Mouse (Mus musculus) kidney, postnatal 25 days (tissue): Measurements from ENCODE around the gene Foxp1.

Experiments used
- DNase-seq, 2 experiments: peaks; one replicate each; pipeline ENCODE4 v3.0.0; 2021; ENCODE audit warnings: mixed read lengths in 2 of 2

Gene Foxp1

DNA sequence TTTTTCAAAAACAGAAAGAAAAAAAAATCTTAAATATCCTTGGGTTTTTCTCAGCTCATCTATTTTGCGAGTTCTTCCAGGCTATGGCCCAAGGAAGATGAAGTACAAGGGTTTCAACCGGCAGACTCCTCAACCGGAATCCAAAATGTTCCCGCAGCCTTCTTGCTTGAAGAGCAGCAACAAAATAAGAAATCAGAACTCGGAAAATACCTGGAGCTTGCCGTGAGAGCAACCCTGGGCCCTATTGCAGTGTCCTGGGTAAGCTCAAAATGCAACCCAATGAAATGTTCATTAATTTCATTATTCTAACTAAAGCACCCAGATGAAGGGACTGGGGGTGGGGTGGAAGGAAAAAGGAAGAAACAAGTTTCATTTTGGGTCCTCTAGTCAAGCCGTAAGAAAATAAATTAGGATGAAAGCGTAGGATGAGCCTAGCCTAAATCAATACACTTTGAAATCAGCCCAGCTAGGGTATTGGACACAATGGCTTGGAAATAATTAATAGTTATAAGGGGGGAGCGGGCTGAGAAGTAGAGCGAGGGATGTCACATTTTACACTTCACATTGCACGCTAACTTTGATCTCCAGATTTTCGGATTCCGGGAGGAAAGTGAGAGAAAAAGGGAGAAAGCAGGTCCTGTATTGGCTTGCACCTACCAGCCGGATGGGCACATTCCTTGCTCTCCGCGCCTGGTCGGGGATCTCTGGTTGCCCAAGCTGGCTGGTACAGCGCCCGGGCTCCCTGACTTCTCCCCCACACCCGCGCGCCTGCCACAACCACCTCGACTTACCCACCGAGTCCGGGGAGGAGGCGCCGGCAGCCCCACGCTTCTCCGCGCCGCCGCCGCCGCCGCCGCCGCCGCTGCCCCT is 2.5 kb downstream of the Foxp1 start:
- DNase-seq, result peak; percentile 49 to 52

DNA sequence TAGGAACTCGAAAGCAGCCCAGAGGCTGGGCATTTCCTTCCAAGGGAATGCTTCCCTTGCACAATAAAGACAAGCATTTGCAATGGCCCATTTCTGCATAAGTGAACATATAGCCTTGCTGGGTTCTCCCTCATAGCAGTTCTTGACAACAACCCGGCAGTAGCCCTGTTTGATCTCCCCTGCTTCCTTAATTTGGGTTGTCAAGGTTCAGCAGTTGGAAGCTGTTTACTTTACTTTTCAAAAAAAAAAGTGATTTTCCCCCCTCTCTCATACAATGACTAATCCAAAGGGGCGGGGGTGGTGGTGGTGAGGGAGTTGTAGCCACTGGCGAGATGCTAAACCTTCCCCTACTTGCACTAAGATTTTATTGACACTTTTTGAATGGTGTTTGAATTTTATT is 3.5 kb downstream of the Foxp1 start:
- no peak for DNase-seq

DNA sequence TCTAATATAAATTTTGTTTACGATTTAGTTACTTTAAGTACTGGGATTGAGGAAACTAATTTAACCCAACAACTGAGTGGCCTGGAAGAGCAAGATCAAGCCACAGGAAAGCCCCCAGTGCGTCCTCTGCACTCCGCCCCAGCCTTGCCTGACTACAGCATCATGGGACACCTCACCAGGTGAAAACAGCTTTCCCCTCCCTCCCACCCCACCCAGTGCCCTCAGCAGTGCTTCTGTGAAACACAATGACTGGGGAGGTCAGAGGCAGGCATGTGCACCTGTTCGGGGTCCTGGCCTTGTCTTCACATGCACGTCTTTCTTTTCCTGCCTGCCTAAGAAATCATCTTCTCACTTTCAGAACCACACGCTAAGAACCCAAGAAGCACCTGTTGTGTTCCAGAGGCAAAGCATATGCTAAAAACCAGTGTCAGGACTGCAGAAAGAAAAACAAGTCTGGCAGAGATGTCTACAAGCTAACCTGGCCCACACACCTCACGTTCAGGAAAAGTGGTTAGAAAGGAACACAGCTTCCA is 6.8 kb downstream of the Foxp1 start:
- no peak for DNase-seq

DNA sequence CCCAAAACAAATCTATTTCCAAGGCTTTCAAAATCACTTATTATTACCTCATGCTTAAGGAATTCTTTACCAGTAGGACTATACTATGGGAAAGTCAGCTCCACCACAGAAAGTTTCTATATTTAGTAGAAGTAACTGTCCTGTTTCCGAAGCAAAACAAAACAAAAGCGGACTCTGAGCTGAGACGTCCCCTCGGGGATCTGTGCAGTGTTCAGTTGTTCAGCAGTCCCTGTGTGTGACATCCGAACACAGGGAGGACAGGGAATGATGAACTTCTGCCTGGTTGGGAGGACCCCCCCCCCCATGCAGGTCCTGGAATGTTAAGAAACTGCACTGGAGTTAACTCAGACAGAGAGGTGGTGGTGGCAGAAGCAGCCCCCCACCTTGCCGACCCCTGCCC is 10.7 kb downstream of the Foxp1 start:
- DNase-seq, result no peak

DNA sequence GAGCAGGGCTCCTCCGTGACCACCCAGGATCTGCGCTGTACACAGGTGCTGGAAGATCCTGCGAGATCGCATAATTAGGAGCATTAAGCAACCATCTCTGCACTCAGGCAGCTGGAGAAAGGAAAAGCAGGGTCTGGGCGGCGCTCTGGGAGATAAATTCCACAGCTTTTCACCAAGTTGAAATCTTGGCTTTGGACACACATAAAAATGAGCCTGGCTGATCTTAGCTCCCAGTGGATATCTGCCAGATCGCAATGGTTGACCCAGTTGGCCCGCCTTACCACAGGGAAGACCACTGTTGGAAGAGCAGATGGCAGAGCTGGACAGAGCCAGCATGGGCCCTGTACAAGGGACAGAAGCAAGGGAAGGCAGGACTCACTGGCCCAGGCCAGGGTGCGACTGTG is 13.3 kb downstream of the Foxp1 start:
- peak in 1 of 2 experiments; percentile 18 for DNase-seq

DNA sequence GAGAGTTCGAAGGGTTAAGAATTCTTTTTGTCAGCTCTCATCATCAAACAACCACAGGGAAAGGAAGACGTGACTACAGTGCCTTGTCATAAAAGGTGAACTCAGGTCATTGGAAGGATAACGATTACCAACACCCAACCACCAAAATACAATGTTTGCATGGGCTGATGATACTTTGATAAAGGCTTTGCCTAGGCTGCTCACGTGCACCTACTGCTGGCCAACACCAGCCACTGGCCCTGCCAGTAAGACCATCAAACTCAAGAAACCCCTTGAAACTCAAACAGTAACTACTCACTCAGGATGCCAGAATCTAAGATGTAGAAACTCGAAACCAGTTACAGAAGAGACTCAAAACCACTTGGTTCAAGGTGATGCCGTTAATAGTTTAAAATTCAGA is 15.7 kb downstream of the Foxp1 start:
- DNase-seq, result no peak

DNA sequence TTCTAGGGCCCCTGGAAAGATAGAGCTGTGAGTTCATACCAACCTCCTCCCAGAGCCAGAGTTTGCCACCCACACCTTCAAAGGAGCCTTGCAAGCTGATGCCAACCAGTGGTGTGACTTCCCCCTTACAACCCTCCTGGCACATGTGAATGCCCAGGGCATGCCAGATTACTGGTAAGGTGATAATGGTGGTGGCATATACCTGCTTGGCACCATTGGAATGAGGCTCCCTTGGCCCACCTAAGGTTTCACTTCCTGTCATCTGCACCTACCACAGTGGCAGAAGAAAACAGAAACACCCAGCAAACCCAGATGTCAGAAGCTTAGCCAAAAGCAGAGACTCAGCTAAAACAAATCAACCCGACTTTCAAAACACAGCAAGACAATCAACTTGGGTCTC is 18.8 kb downstream of the Foxp1 start:
- DNase-seq, result no peak

DNA sequence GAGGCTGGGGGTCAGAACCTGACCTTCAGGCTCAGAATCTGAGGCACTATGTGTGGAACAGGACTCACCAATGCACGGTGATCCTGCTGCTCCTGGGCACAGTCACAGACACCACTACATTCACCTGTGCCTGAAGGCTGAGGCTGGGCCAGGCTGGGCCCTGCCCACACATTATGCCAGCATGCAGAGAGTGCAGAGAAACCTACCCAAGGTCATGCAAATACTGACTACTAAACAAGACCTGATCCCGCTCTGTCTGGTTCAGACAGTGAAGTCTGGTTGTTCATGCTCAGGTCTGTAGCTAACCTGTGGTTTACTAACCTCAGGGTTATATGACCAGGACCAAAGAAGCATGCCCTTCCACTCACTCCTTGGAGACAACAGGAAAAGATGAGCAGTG is 19.8 kb downstream of the Foxp1 start:
- DNase-seq, result no peak

DNA sequence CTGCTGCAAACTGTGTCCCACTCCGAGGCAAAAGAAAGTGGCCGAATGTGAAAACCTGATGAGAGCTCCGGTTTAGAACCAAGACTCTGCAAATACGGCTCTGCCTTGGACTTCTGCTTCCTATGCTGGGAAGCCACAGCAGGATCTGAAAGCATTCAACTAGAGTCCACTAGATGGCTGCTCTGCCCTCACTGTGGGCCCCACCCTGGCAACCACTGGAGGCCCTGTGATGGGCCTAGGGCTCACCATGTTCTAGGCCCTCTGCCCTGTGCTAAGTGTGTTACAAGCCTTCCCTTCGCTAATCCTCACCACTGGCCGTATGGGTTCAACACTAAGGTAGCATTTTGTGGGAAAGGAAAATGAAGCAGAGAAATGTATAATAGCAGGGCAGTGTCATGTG is 20.2 kb downstream of the Foxp1 start:
- DNase-seq, result no peak

DNA sequence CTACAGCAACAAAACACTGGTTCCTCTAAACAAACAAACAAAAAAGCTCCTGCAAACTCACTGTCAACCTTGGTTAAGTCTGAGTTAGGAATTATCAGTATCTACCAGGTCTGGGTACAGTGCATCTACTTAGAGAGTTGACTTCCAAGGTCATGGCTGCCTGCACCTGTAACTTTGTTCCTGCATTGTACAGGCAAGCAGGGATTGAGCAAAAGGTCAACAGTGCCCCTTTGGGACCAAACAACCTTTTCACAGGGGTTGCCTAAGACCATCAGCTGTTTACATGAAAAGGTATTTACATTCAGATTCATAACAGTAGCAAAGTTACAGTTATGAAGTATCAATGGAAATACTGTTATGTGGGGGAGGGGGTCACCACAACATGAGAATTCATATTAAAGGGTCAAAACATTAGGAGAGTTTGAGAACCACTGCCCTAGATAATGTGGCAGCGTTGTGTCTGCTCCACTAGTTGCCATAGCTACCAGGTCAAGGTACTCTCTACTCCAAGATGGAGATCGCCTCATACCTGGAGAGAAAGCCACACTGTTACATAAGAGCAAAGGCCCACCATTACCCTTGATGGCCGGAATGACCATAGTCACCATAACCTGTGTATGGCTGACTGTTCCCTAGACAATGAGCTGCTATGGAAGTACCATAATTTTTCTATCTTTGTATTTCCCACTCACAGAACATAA is 21.8 kb downstream of the Foxp1 start:
- no peak for DNase-seq

DNA sequence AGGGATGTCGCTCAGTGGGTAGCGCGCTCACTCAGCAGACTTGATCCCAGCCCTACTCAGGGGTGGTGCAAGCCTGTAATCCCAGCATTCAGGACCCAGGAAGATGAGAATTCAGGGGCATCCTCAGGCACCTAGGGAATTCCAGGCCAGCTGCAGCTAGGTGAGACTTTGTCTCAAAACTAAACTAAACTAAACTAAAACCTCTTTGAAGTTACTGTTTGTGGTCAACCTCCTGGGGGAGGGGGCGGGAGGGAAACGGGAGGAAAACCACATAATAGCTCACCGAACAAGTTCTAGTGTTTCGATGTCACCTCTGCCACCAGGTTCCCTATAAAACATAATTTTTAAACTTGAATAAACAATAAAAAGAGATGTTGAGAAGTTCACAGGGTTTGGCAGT is 24.4 kb downstream of the Foxp1 start:
- no peak for DNase-seq

DNA sequence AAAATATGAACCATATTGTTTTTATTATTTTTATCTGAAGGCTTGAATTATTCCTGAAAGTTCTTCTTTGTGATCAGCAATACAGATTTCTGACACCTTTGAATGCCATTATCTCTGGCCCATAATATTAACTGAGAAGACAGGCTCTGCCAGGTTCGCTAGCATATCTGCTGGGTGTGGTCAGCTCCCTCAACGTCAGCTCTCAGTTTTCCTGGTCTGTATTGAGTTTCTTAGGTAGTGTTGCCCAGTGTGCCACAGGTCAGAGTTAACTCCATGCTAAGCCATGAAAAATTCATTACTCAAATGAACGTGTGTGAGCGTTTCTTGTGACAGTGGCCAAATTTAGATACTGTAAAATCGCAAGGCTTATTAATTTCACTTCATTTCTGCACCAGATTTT is 26.4 kb downstream of the Foxp1 start:
- DNase-seq, result no peak

DNA sequence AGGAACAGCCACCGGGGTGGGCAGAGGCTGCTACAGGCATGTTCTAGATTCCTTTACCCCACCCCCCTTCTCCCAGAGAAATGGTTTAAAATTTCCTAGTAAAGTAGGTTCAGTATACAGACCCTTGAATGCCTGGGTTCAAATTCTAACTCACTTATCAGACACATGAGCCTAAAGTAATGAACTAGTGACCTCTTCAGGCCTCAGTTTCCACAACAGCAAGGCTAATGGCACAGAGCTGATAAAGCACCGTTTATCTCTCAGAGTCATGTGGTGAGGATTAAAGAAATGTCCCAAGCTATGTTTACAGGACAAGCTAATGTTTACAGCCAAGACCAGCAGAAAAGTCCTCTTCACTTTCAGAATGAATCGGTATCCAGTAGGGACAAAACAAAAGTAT is 29.6 kb downstream of the Foxp1 start:
- no peak for DNase-seq

DNA sequence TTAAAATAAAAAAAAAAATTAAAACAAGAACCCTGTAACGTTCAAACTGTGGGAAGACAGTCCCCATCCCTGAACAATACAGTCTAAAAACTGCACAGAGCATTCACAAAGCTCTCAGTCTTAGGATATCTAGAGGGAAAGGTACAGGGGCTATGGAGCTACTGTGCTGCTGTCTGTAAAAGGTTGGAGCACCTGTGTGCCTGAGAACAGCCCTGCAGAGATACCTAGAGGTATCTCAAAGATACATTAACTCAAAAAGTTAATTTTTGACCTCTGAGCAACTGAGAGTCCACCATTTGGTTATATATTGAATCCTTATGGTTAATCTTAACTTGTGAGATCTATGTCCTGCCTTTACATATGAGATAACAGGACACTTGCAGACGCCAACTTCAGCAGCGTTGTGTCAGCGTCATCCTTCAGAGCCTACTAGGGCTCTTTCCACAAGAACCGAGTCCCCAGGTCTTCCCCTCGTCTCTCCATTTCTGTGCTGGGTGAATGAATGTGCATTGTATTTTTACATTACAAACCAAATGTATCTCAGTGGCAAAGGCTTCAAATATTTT is 30.5 kb downstream of the Foxp1 start:
- DNase-seq, result no peak

DNA sequence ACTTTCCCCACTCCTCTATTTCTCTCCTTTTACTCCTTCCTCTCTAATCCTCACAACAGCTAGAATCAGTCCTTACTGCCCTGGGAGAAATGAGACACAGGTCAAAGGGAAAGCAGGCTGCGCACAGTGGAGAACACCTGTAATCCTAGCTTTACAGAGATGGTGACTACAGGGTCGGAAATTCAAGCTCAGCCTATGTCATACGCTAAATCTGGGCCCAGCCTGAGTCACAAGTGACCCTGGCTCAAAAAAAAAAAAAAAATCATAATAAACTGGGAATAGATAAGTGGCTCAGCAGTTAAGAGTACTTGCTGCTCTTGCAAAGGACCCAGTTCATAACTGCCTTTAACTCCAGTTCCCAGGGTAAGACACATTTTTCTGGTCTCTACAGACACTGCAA is 31.4 kb downstream of the Foxp1 start:
- DNase-seq, result no peak

DNA sequence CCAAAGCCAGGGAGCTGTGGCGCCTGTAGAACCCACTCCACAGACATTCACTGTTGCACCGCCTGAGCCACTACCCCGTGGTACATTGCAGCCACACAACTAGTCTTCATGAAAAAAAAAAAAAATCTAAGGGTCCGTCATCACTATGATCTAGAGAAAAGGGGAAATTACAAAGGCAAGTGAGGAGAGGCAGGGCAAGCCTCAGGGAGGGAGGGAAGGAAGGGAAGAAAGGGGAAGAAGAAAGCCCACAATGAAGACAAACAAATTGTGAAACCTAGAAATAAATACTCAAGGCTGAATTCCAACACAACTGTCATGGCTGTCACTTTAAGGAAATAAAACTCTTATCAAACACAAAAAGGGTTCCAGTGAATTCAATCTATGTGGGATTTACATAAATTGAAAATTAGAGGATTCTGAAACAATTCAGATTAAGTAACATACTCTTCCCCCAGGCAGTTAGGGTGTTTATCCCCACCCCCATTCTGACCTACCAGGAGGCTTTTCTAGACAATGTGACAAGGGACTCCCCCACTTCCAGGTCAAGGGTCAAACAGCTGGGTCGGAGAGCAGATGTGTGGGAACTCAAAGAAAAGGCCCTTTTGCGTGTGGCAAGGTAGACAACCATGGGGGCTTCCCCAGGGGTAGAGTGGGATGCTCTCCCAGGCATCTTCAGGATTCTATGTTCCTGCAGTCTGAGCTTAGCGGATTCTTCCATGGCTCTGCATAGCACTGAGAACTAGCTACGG is 32.4 kb downstream of the Foxp1 start:
- DNase-seq, result no peak

DNA sequence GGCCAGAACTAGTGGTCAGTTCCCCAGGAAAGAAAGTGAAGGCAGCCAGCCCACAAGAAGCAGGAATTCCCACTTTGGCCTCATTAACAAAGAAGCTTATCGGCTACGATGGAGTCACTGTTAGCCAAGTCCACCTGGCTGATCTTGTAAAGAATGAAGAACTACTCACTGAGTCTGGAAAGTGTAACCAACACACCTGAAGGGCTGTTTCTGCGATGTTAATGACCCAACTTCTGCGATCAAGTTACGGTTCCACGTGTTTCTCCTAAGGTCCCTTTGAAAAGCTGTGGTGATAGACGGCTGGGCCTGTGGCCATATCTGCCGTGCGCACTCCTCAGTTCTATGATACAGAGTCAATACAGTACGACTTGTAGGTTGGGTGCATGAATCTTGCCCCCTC is 33.1 kb downstream of the Foxp1 start:
- no peak for DNase-seq

DNA sequence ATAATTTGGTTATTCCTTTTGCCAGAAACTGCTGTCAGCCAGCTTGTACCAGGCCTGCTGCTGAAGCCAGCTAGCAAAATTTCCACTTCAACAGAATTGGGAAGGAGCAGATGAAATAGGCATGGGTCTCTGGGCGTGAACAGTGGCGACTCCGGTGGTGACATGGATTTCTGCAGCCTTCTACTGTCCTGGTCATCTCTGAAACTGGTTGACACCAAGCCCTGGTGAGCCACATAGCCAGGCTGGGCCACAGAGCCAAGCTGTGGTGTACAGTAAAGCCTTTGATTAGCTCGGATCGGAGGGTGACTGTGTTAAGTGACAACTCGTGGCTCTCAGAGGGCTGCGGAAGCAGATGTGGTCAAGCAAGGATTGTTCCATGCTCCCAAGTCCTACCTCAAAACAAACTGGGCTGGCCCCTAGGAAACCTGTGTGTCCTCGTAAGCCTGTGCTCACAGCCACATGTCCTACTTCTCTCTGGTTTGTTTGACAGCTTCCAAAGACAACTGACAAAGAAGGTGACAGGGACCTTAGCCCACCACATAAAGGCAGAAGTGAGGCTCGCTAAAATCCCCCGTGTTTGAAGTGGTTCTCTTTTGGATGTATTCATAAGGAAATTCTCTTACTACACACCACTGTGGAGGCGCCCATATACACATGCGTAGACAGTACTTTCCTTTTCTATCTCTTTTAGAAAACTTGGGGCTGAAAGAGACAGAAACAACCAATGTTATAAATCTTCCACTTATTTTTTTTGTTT is 36.5 kb downstream of the Foxp1 start:
- no peak for DNase-seq

DNA sequence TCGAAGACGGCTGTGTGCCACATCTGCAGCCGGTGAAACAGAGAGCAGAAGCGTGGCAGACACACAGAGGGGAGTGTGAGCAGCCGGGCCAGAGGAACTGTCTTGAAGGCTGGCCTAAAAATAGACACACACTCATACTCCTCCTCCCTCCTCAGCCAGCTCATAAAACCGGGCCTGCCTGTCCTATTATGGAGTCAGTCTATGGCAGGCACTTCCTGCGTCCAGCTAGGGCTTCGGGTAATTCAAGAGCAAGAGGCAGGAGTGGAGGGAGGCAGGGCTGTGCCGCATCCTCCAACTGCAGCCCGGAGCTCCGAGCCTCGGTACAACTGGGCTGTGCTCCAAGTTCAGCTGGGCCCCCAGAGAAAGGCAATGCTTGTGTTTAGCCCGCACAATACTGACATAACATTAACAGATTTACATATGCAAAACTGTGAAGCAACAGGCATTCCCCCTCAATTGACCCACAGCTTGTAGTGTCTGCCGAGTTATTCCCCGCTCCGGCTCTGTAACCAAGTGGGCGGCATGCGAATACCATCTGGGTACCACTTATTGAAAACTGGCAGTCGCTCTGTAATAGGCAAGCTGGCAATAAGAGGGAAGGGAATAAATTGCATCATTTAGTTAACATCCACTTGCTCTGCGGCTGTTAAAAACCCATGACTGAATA is 37.2 kb downstream of the Foxp1 start:
- peak; percentile 58 to 80 for DNase-seq

DNA sequence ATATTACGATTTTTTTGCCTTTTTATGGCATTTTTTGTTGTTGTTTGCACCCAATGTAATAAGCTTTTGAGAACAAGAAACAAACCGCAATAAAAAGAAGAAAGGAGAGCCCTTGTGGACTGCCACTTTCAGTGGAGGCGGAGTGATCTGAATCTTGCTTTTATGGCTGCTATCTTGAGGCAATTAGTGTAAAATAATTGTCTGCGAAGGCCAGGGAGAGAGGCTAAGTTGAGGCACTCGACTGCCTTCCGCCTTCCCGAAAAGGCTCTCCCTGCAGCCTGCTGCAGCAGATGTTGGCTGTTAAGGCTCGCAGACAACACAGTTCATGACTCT is 37.7 kb downstream of the Foxp1 start:
- DNase-seq, result no peak

DNA sequence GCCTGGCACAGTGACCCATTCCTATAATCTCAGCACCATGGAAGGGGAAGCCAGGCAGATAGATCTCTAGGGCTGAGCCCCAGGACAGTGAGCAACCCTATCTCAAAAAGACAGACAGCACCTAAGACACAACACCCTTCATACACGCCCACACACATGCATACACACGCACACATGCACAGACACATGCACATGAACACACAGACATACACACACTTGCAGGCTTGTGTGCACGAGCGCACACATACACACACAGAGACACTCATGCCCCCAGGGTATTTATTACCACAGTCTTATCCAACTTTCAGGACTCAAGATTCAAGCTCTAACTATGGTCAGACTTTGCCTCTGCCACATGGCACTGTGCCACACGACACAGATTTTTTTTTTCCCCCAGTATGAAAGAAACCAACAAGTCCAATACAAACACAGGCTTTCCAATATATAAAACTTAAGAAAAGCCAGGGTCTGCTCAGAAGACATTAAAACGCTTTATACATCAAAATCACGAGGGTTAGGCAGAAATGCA is 38.3 kb downstream of the Foxp1 start:
- DNase-seq, result peak in 1 of 2 experiments; percentile 33

DNA sequence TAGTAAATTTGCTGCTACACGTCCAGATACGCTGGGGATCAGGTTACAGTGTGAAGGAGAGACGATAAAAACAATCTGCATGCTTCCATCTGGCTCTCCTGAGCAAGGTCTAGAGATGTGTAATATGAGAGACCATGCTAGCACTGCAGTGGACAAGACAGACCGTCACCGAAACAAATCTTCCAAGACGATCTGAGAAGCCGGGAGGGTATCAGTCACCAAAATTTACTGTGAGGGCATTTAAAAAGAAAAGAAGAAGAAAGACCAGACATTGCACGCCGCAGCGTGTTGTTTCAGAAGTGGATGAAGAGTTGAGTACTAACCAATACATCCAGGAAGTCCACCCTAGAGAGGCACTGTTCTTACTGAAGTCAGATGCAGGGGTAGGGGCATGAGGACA is 39.0 kb downstream of the Foxp1 start:
- DNase-seq, result no peak
